Mouse (Mus musculus) mouse trophoblast stem cell (cell line): ENCODE results near the gene Slc16a10.

Source experiments
- in situ Hi-C, 2 experiments: fragments of 300-500 bp; cut with MseI, MboI; formaldehyde crosslinking; loops; 2 replicates in 1 of 2; 3 replicates in 1 of 2; pipeline ENCODE4 v1.15.1; 2025

Gene Slc16a10

GRCm38 (mm10) chr10:40141864-40142523 is at the start of gene Slc16a10:
Gene Slc16a10, minus strand, starts transcription at chr10:40142258.
- in situ Hi-C loops = no loop called here

- in situ Hi-C loops = no loop called here
Measured at GRCm38 (mm10) chr10:40191338-40191979, 49.4 kb upstream of the Slc16a10 start.

- in situ Hi-C loops = no loop called here
Measured at GRCm38 (mm10) chr10:40190871-40191270, 48.8 kb upstream of the Slc16a10 start.

- in situ Hi-C loops = no loop called here
Measured at GRCm38 (mm10) chr10:40189689-40190088, 47.6 kb upstream of the Slc16a10 start.

- in situ Hi-C loops = no loop called here
Measured at GRCm38 (mm10) chr10:40188831-40189230, 46.8 kb upstream of the Slc16a10 start.

GRCm38 (mm10) chr10:40185956-40186355 is 43.9 kb upstream of the Slc16a10 start:
- in situ Hi-C loops = no loop called here

GRCm38 (mm10) chr10:40180011-40180410 is 38.0 kb upstream of the Slc16a10 start:
- in situ Hi-C loops = no loop called here

GRCm38 (mm10) chr10:40179142-40179541 is 37.1 kb upstream of the Slc16a10 start:
- in situ Hi-C loops = no loop called here

- in situ Hi-C loops = no loop called here
Measured at GRCm38 (mm10) chr10:40177323-40177962, 35.4 kb upstream of the Slc16a10 start.

- in situ Hi-C loops = no loop called here
Measured at GRCm38 (mm10) chr10:40172136-40172535, 30.1 kb upstream of the Slc16a10 start.

GRCm38 (mm10) chr10:40171211-40171610 is 29.2 kb upstream of the Slc16a10 start:
- in situ Hi-C loops = no loop called here

GRCm38 (mm10) chr10:40170141-40170558 is 28.1 kb upstream of the Slc16a10 start:
- in situ Hi-C loops = no loop called here

GRCm38 (mm10) chr10:40169566-40169965 is 27.5 kb upstream of the Slc16a10 start:
- in situ Hi-C loops = no loop called here

- in situ Hi-C loops = no loop called here
Measured at GRCm38 (mm10) chr10:40169088-40169487, 27.0 kb upstream of the Slc16a10 start.

- in situ Hi-C loops = no loop called here
Measured at GRCm38 (mm10) chr10:40164421-40165386, 22.6 kb upstream of the Slc16a10 start.

- in situ Hi-C loops = no loop called here
Measured at GRCm38 (mm10) chr10:40163914-40164313, 21.9 kb upstream of the Slc16a10 start.

- in situ Hi-C loops = no loop called here
Measured at GRCm38 (mm10) chr10:40163338-40163737, 21.3 kb upstream of the Slc16a10 start.

- in situ Hi-C loops = no loop called here
Measured at GRCm38 (mm10) chr10:40161701-40162255, 19.7 kb upstream of the Slc16a10 start.

GRCm38 (mm10) chr10:40161236-40161635 is 19.2 kb upstream of the Slc16a10 start:
- in situ Hi-C loops = no loop called here

- in situ Hi-C loops = no loop called here
Measured at GRCm38 (mm10) chr10:40152550-40152857, 10.4 kb upstream of the Slc16a10 start.

- in situ Hi-C loops = no loop called here
Measured at GRCm38 (mm10) chr10:40151852-40152549, 9.9 kb upstream of the Slc16a10 start.
